Mouse (Mus musculus) erythroblast, embryonic 14.5 days (primary cell): ENCODE results near the gene Sass6. TPM values are rescaled to one million over a fixed set of nuclear protein-coding genes. Genes with fewer than 3 reads are reported as not detected.
"Not testable (repeated sequence)": the region's sequence is repeated elsewhere in the genome, so short reads cannot be mapped to it uniquely, and the experiment has no call there.

Source experiments
- H3K27me3 ChIP-seq: 2 replicates; pipeline ENCODE4 v1.6.1; 2012; ENCODE audit warnings: inconsistent platforms; ENCODE audit not compliant: control insufficient read depth
- H3K36me3 ChIP-seq: 2 replicates; pipeline ENCODE4 v1.6.1; 2012; ENCODE audit warnings: mild to moderate bottlenecking, inconsistent platforms; ENCODE audit not compliant: control insufficient read depth
- H3K4me1 ChIP-seq: 2 replicates; pipeline ENCODE4 v1.6.1; 2012; ENCODE audit warnings: inconsistent platforms; ENCODE audit not compliant: control insufficient read depth
- H3K4me3 ChIP-seq: replicated peaks from 2 replicates; pipeline ENCODE3; 2012; ENCODE audit warnings: moderate library complexity, mild to moderate bottlenecking, inconsistent platforms
- H3K9me3 ChIP-seq: 2 replicates; pipeline ENCODE4 v1.6.1; 2012; ENCODE audit warnings: low read length, inconsistent platforms, mixed read lengths; ENCODE audit not compliant: control insufficient read depth
- GATA1 ChIP-seq: IDR thresholded peaks from 2 replicates; pipeline ENCODE4 v1.6.1; 2012; ENCODE audit warnings: low read length, inconsistent platforms, mixed read lengths
- TAL1 ChIP-seq: IDR thresholded peaks from 3 replicates; pipeline ENCODE4 v1.6.1; 2012; ENCODE audit warnings: low read length, inconsistent platforms, mixed read lengths
- polyA plus RNA-seq: library from polyadenylated mRNA; stranded (reverse); fragments of >175 nt; gene quantifications from 2 replicates; pipeline ENCODE4 v1.2.3, GENCODE M21; 2012

The Sass6 gene
- polyA plus RNA-seq, 1 experiment: 1.1 TPM

GRCm38 (mm10) chr3:116656184-116656965, 61.6 kb downstream of the Sass6 start:
- no peaks in the 10 kb centered on the region for H3K27me3 ChIP-seq
- no peak overlapping the region for H3K4me3 ChIP-seq
- H3K9me3 ChIP-seq: no peaks in the 10 kb centered on the region
- H3K4me1 ChIP-seq: peaks cover 64% of the 10 kb centered on the region
- H3K36me3 ChIP-seq: peaks cover 15% of the 10 kb centered on the region
- TF ChIP-seq GATA1: no peak

- Histone ChIP-seq H3K4me3 (no peak overlapping the region), H3K4me1 (peaks cover 65% of the 10 kb centered on the region), H3K36me3 (peaks cover 9% of the 10 kb centered on the region), H3K27me3 (no peaks in the 10 kb centered on the region), H3K9me3 (no peaks in the 10 kb centered on the region)
- TF ChIP-seq GATA1: no peak
- no peak for TF ChIP-seq TAL1
These were observed 64.3 kb downstream of the Sass6 start for GRCm38 (mm10) chr3:116658928-116659565.

GRCm38 (mm10) chr3:116659856-116660430, 65.2 kb downstream of the Sass6 start:
- Histone ChIP-seq H3K4me1 (peaks cover 63% of the 10 kb centered on the region), H3K36me3 (peaks cover 13% of the 10 kb centered on the region), H3K9me3 (no peaks in the 10 kb centered on the region), H3K27me3 (no peaks in the 10 kb centered on the region), H3K4me3 (peak overlapping the region; percentile 100)
- TF ChIP-seq TAL1 (no peak), GATA1 (no peak)

GRCm38 (mm10) chr3:116661288-116661869, 66.6 kb downstream of the Sass6 start:
- Histone ChIP-seq H3K4me3 (peak overlapping the region; percentile 100), H3K4me1 (peaks cover 57% of the 10 kb centered on the region), H3K36me3 (peaks cover 17% of the 10 kb centered on the region), H3K27me3 (no peaks in the 10 kb centered on the region), H3K9me3 (no peaks in the 10 kb centered on the region)
- TF ChIP-seq GATA1: no peak
- no peak for TF ChIP-seq TAL1

- TF ChIP-seq GATA1: no peak
- no peak for TF ChIP-seq TAL1
- Histone ChIP-seq H3K36me3 (peaks cover 19% of the 10 kb centered on the region), H3K4me3 (peak overlapping the region; percentile 100), H3K9me3 (no peaks in the 10 kb centered on the region), H3K4me1 (peaks cover 57% of the 10 kb centered on the region), H3K27me3 (no peaks in the 10 kb centered on the region)
These were observed 67.2 kb downstream of the Sass6 start for GRCm38 (mm10) chr3:116661870-116662414.

GRCm38 (mm10) chr3:116662463-116662863, 67.7 kb downstream of the Sass6 start, which contains the start of gene Mfsd14a:
Gene Mfsd14a, minus strand, starts transcription at chr3:116662677.
- Histone ChIP-seq H3K27me3 (no peaks in the 10 kb centered on the region), H3K9me3 (no peaks in the 10 kb centered on the region), H3K4me3 (peak within 1 kb of the TSS; percentile 100), H3K36me3 (peaks cover 24% of the 10 kb centered on the region), H3K4me1 (peaks cover 54% of the 10 kb centered on the region)
- TF ChIP-seq TAL1 (no peak), GATA1 (no peak)

GRCm38 (mm10) chr3:116664281-116664680, 69.5 kb downstream of the Sass6 start:
- not testable (repeated sequence) for H3K9me3 ChIP-seq, H3K27me3 ChIP-seq

More at GRCm38 (mm10) chr3:116664281-116664680, 69.5 kb downstream of the Sass6 start:
- H3K4me1 ChIP-seq: peaks cover 40% of the 10 kb centered on the region
- H3K4me3 ChIP-seq: not testable (repeated sequence)
- peaks cover 29% of the 10 kb centered on the region for H3K36me3 ChIP-seq

Other genes with a start within 250 kb of the Sass6 start
- 0.10 and 0.25 TPM in 2 replicates for gene Cdc14a, start 170.9 kb upstream of the Sass6 start, polyA plus RNA-seq
- 3.6 and 4.7 TPM in 2 replicates for gene Rtca, start 86.8 kb upstream of the Sass6 start, polyA plus RNA-seq
- 0.02 and 0.03 TPM in 2 replicates for gene Dbt, start 81.9 kb upstream of the Sass6 start, polyA plus RNA-seq
- 0.01 TPM in 1 of 2 replicates, not detected in the other for gene Lrrc39, start 32.0 kb upstream of the Sass6 start, polyA plus RNA-seq
- 0.10 and 0.17 TPM in 2 replicates for gene Trmt13, start 19.6 kb downstream of the Sass6 start, polyA plus RNA-seq
- 0.30 and 0.52 TPM in 2 replicates for gene Mfsd14a, start 67.7 kb downstream of the Sass6 start, polyA plus RNA-seq
- gene Gm43191, start 86.3 kb downstream of the Sass6 start, polyA plus RNA-seq: not detected in 2 replicates
- 0.55 and 0.71 TPM in 2 replicates for gene Slc35a3, start 117.8 kb downstream of the Sass6 start, polyA plus RNA-seq
- gene Agl, start 213.2 kb downstream of the Sass6 start, polyA plus RNA-seq: not detected in 2 replicates